Mouse (Mus musculus) kidney, postnatal 4 days (tissue): ENCODE results near the gene Myo18b.

Source experiments
- DNase-seq, 2 experiments: peaks; one replicate each; pipeline ENCODE4 v3.0.0; 2021; ENCODE audit warnings: mixed read lengths in 2 of 2

Myo18b gene

DNA sequence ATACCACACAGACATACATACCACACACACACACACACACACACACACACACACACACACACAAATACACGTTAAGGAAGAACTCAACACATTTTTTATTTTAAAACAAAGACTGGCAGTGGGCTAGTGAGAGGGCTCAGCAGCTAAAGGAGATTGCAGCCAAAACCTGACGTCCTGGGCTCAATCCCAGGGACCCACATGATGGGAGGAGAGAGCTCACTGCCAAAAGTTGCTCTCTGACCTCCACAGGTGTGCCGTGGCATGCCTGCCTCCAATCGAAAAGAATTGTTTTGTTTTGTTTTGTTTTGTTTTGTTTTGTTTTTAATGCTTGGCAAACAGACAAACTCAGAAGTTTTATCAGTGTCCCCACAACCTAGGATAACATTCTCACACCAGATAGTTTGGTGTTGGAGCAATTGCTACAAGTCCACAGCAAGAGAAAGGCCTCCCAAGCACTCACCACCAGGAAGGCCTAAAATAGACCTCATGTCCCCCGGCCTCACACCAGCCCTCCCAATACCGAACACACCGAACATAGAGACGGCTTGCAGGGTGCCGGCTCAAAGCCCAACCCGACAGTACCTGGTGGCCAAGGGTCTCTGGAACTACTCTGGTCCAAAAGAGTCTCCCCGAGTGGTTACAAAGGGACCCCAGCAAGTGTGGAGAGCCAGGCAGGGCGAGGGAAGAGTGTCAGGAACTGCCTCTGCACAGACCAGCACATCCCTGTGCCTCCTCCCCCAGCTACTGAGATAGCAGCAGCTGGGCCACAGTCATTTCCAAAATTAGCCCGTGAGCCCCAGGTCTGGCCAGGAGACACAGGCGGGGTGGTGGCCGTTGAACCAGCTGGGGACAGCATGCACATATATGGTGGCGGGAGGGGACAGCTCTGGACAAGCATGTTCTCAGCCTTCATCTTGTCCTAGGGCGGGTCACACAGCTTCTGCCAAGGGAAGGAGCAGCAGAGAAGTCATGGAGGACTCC, at the start of gene Myo18b:
Gene Myo18b (minus strand): TSS at position 689 of the 981 bp plus-strand sequence.
- DNase-seq: no peak

DNA sequence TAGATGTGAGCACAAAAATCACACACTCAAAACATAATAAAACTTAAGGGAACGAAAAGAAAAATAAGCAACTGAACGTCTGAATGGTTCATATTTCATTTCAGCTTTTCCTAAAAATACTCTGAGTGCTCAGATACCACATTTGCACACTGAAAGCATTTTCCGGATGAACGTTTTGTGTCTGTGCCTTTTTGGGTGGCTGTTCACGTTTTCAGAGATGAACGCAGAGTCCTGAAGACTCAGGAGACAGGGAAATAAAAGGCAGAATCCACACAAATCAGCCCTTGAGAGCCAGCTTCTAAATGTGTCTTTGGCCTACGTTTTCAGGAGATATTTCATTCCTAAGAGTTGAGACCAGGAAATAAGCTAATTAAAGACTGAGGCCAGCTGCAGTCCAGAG, 49.8 kb upstream of the Myo18b start:
- no peak for DNase-seq

DNA sequence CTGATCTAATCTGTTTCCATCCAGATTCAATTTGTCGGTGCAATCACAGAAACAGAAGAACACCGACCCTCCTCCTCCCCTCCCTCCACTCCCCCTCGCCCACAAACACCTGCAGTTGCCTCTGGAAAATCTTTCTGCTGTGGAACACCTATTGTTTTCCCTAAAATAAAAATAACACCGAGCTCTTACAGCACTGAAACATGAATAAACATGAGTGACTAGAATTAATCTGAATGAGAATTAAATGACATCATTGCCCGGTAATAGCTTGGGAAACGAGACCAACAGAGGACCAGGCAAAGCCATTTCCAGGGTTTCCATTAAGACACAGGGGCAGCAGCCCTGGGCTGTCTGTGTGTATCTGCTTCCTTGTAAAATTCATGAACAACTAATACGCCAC, 46.1 kb upstream of the Myo18b start:
- no peak for DNase-seq

DNA sequence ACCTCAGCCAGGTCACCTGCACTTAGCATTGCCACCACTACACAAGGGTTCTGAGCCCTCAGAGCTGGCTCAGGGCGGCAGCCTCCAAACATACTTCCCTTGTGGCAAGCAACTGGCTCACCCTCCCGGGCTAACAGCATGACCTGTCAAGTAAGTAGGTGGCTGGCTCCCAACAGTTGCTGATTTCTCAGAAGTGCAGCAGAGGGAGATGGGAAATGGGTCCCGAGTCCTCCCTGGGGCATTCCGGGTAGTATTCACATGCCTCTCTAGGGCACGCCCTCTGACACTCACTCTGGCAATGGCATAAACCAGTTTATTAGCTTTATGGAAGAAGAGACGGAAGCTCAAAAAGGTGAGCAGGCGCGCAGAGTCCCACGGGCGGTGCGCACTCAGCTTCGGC, 44.8 kb upstream of the Myo18b start:
- DNase-seq: no peak

DNA sequence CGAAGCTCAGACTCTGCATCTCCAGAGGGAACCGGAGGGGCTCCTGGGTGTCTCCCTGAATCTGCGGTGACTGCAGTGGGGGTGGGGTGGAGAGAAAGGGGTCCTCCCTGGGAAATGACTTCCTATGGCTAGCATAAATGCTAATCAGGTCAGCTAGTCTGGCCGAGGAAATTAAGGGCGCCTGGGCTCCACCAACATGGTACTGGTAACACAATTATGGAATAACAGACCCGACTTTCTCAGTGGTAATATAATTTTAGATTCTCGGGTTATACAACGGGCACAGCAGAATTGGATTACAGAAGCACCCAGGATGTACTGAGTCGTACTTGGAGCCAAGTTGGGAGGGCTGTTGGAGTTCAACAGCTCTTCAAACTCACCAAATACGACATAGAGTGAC, 40.5 kb upstream of the Myo18b start:
- no peak for DNase-seq

DNA sequence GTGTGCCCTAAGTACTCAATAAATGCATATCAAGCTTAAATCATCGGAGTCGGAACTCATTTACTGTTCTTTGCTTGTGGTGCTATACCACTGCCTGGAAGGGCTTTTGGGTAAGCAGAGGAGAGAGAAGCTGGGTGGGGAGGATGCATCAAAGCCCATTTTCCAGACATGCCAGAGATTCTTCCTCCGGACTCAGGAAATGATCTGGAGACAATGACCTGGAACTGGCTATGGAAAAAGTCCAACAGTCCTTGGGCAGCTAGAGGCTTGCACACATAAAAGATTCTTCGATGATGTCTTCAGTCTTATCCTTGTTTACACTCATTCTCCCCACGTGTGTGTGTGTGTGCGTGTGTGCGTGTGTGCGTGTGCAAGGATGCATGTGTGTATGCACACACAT, 39.3 kb upstream of the Myo18b start:
- no peak for DNase-seq

DNA sequence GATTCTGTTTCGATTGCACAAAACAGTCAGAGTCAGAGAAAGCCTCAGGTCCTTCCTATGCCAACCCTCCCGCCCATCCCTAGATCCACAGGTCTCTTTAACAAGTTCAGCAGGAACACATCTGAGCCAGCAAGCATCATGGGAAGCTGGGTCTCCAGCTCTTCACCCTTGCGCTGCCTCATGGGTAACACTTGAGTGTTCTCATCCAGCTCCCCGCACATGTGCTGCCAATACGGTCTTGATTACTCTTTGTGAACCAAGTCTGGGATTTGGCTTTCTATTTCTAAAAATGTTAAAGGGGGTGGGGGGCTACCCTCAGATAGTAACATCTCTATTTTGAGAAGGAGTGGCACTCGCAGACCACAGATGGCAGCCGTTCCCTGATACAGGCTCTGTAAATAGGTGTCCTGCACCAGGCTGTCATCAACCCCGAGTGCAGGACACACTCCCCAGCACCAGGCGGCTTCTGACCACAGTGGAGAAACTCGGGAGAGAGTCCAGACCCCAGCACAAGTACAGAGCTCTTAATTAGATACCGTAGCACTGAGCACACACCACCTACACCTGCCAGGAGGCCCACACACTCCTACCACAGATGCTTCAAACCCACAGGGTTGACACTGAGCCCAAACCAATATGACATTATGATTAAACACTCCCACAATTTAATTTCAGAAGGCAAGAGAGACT, 36.9 kb upstream of the Myo18b start:
- no peak for DNase-seq

DNA sequence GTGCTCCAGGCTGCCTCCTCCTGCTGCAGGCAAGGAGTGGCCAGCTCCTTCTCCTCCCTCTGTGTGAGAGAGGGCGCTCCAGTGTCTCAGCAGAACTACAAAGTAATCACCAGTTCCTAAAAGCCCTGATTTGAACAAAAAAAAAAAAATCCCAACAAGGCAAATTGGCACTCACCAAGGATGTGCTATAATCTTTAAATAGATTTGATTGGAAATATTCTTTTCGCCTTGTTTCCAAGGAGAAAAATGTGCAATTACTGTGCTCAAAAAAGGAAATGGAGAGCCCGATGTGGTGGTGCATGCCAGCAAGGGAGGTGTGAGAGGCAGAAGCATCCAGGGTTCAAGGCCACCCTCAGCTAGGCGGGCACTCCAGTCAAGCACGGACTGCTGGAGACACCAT, 35.7 kb upstream of the Myo18b start:
- no peak for DNase-seq

DNA sequence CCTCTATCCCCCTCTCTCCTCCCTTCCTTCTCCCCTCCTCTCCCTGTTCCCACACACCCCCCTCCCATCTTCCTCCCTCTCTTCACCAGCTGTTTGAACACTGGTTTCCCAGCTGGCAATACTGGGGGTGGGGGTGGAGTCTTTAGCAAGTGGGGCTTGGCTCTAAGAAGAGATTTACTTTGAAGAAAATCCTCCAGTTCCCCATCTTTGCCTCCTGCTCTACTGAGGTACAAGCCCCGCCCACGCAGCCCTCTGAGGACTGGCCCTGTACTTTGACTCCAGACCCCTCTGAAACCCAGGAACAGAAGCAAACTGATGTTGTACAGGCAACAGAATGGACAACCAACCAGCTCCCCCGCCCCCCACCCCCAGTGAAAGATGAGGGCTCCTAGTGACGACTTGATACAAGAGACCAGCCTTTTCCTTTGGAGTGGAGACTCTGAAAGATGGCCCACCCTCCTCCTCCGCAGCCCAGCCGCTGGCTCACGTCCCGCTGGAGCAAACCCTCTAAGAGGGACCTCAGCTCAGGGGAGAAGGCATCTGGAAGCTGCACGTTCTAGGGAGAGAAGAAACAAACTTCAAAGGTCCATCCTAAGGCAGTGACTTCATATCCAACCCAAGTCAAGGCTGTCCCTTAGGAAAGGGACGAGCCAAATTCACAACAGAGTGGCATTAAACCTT, 32.2 kb upstream of the Myo18b start:
- DNase-seq: peak; percentile 49 to 69

DNA sequence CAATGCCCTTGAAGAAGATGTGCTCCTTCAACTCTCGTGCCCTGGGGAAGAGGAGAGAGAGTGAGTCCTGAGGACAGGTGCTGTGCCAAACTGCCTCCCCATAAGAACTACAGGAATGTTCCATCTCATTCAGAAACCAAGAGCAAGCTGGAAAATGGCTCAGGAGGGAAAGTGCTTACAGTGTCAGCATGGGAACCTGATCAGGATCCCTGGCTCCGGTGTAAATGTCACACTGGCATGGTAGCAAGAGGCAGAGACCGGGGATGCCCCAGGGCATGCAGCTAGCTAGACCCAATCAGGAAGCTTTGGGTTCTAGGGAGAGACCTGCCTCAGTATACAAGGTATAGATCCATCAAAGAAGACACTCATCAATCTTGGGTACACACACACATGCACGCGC, 29.3 kb upstream of the Myo18b start:
- DNase-seq: no peak

DNA sequence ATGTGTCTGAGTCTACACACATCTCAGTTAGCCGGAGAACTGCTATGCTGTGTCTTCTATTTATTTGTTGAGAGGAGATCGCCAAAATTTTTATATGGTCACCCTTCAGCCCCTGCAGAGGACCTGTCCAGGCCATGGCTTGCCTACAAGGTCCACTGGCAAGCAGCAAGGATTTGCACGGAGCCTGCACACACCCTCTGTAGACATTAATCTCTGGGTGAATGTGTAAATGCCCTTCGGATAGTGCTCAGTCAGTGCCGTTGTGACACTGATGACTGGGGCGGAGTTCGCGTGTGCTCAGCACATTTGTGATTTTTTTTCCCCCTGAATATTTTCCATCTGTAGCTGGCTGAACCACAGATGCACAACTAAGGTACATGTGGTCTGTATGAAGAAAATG, 28.6 kb upstream of the Myo18b start:
- DNase-seq: no peak

DNA sequence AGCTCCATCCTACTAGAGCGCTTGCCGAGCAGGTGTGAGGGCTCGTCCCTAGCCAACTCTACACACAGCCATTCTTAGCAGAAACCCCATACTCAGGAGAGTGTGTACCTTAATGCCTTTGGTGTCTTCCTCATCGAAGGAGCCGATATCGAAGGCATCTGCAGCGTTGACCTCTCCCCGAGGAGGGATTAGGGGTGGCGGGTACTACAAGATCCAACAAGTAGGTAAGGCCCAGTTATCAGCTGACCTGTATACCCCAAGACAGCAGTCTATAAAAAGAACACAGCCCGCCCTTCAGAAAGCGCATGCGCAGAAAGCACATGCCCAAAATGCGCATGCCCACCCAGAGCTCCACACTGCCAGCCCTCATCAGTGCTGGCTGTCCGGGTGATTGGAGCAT, 27.7 kb upstream of the Myo18b start:
- no peak for DNase-seq

DNA sequence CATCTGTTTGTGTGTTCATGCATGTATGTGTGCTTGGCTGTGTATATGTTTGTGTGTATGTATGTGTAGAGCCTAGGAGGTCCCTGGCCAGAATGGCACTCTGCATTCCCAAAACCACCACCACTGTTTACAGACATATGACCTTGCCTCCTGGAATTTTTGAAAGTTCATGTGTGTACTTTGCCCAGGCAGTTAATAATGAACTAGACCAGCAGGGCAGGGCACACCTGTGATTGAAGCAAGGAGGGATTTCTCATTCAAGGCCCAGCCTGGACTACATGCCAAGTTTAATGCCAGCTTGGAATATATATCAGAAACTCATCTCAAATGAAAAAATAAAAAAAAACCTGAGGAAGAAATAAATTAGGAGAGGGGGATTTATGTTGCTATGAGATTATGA, 25.8 kb upstream of the Myo18b start:
- DNase-seq: peak in 1 of 2 experiments; percentile 17

DNA sequence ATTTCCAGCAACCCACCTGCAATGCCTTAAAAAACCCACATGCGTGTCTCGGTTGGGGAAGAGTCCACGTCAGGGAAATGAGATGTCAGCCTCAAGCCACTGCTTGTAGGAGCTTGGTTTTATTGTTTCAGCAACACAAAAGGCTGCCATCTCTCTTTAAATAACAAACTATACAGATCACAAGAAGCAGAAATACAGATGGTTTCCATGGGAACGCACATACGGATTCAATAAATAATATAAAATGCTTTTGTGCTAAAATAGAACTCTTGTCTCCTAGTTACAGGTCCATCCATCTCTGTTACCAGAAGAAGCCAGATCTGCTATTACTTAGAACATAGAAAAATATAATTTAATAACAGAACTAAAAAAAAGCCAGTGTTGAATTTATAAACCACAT, 14.2 kb upstream of the Myo18b start:
- DNase-seq: no peak

DNA sequence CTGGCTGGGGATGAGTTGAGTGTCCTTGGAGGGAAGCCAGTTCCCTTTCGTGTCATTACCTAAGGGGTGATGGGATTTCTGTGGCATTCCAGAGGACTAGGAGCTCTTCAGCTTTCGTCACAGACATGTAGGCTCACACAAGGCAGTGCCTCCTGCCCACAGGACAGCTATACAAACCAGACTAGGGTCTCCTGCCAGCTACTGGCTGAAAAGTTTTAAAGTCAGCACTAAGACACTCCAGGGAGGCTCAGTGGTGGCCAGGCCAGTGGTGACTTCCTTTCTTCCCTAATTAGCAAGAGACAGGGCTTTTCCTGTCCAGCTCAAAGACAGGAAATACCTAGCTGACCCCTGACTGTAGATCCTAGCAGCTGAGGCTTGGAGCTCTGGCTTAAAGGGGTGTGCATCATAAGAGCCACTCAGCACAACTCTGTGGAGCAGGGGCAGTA, 12.0 kb upstream of the Myo18b start:
- peak in 1 of 2 experiments; percentile 46 for DNase-seq

DNA sequence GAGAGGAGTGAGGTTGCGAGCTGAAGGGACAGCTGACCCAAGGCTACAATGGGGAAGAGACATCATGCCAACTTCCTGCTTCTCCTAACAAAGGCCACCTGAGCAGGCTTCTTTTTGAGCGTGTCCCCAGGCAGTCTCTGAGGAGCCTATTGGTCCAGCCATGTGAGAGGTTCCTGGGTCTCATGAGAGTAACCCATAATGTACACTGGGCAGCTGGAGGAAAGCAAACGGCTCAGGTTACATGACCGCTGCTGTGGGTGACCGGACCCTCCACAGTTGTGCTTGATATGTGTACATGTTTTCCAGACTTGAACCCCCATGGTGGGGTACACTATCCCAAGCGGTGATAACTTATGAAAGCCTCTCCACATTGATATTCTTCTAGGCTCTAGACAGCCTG, 11.3 kb upstream of the Myo18b start:
- no peak for DNase-seq

DNA sequence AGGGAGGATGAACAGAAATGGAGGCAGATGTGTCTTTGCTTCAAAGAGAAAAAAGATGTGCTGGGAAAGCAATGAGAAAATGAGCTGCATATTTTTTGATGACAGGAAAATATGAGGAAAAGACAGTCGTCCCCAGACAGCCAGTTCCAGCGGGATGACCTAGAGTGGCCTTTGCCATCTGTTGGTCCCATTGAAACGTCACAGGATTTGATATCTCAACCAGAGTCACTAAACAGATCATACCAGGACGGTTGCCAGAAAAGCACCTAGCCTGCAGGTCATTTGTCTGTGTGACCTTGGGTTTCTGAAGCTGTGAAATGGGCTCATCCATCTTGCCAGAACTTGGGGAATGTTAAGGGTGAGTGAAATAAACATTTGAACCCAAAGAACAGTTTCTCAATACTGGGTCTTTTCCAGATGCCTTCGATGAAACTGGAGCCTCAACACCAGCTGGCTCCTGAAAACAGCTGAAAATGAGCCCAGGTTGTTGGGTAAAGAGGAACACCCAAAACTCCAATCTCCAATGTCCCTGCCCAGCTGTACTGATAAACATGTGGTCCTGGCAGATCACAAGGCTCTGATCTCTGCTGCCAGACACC, 2.6 kb downstream of the Myo18b start:
- no peak for DNase-seq

DNA sequence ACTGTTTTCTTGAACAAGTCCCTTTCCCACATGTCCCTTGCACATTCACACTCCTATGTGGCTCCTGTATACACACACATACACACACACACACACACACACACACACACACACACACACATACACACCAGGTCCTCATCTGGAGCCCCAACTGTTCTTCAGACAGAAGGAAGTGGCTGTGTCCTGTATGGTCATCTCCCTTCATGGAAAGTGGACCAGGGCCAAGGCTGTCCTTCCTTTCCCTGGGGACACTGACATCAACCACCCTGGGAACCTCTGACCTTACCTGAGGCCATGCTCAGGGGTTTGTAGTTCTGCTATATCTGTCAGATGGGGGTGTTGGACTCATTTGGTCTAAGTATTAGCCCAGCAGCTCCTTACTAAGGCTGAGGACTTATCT, 3.8 kb downstream of the Myo18b start:
- DNase-seq: no peak

DNA sequence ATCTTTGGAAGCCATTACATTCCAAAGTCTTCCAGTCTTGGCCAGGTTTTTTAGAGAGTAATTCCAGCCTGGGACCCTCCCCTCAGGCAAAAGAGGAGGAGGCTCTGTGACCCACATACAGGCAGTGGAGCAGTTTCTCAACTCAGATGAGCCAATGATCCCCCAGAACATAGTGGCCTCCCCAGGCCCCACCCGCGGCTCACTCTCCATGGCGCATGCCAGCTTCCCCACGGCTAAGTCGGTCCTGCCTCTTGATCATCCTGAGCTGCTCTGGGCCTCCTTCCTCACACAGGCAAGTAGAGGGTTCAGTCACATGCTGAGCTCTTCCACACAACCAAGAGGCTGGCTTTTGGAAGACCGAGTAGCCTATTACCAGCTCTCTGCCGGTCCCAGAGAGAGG, 7.5 kb downstream of the Myo18b start:
- DNase-seq: no peak

DNA sequence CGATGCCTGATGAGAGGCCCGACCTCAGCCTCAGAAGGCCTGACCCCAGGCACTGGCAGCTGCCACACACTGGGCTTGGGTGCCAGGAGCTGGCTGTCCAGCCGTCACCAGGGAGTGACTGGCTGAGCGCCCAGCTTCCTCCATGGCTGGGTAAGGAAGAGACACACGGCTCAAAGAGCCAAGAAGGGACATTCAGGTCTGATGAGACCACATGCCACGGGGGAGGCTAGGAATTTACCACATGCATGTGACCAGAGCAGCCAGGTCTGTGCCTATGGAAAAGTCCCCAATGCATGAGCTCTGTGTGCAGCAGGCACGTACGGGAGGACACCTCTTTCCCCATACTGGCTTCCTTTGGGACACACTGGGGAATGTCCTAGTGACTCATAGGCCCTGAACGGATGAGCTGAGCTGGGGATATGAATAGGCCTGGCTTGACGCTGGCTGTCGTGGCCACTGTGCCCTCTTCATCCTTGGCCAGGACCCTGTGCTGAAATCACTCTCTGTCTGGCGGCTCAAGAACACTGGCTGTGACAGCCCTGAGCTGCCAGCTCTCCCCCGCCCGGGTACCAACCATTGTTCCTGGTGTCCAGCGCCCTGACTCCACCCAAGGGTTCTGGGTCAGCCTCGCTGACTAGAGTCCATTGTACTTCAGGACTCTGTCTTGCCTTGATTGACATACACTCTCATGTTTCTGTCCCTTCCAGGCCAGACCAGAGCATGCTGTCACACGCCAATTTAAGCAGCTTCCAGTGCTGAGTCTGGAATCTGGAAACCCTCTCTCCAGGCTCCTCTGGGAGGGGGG, 9.3 kb downstream of the Myo18b start:
- peak; percentile 39 to 55 for DNase-seq

DNA sequence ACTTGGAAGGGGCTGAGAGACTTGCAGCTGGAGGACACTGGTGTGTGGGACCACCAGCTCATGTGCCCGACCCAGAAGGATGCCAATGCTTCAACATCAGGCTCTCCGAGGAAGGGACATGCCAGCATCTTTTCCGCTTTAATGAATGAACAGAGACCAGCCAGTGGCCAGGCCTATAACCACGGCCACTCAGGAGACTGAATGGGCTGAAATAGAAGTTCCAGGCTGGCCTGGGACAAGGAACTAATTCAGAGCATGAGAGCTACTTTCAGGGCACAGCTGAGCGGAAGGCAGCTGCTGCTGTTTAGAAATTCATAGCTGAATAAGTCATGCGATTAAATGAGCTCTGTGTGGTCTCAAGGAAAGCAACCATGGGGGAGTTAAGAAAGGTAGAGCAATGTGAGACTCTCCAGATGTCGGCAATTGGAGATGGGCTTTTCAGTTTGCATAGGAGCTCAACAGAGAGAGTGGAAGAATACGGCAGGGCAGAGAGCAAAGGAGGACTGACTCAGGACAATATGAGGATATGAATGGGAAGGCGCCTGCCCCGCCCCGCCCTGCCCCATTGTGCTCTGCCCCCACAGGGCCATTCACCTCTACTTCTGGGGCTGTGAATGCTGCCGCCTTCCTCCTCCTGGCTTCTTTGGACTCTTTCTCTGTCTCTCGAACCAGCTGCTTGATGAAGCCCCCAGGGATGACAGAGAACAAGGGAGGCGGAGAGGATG, 18.6 kb downstream of the Myo18b start:
- no peak for DNase-seq
